Mouse (Mus musculus) cerebellum, adult 2 months (tissue): ENCODE measurements at regions not wholly inside any gene's neighbourhood (a gene's known extent, or its start where the extent isn't known, plus 50 kb on each side); places are given as distances from the start of the nearest gene placed in this dataset.

Experiments used
- DNase-seq, 2 experiments: peaks; one replicate each; pipeline ENCODE4 v3.0.0; 2021
- H3K27ac ChIP-seq: fragments of 200-500 bp; 2 replicates; pipeline ENCODE4 v1.5.1; 2012; ENCODE audit warnings: low read length, control low read depth, inconsistent platforms; ENCODE audit not compliant: insufficient read depth
- H3K27me3 ChIP-seq: fragments of 200-500 bp; 2 replicates; pipeline ENCODE4 v1.6.1; 2012; ENCODE audit warnings: inconsistent platforms, mild to moderate bottlenecking, low read length, moderate library complexity; ENCODE audit not compliant: control insufficient read depth, insufficient read depth
- H3K4me1 ChIP-seq: fragments of 200-500 bp; 2 replicates; pipeline ENCODE4 v1.6.1; 2011; ENCODE audit warnings: low read length; ENCODE audit not compliant: control insufficient read depth, insufficient read depth
- H3K4me3 ChIP-seq: fragments of 200-500 bp; replicated peaks from 2 replicates; pipeline ENCODE3; 2011; ENCODE audit warnings: mild to moderate bottlenecking, low read depth, low read length, control low read depth; ENCODE audit not compliant: insufficient read depth
- CTCF ChIP-seq: fragments of 200-500 bp; IDR thresholded peaks from 2 replicates; pipeline ENCODE4 v1.5.1; 2011; ENCODE audit warnings: low read depth, mild to moderate bottlenecking, control low read depth, low read length, moderate library complexity, borderline replicate concordance; ENCODE audit not compliant: insufficient read depth
- POLR2A ChIP-seq: fragments of 200-500 bp; IDR thresholded peaks from 2 replicates; pipeline ENCODE4 v1.6.1; 2011; ENCODE audit warnings: low read length, control low read depth, borderline replicate concordance; ENCODE audit not compliant: insufficient read depth
- WGBS: fragments of 180-500 bp; shearing (Covaris S2); methylation state at CpG from one replicate; pipeline ENCODE4 v1.1.7; 2018; 5-methylcytosine and 5-hydroxymethylcytosine counted together

- TF ChIP-seq CTCF = no peak
- no peak for TF ChIP-seq POLR2A
- DNase-seq = no peak
- H3K27ac ChIP-seq = no peak overlapping the region
- 51% methylated on average over 3 of the region's 3 CpGs for WGBS
- no peaks in the 10 kb centered on the region; the same call in 1 of the 2 replicates for H3K27me3 ChIP-seq
- H3K4me3 ChIP-seq = no peak overlapping the region
- H3K4me1 ChIP-seq = no peaks in the 10 kb centered on the region
These were observed 1774.8 kb upstream of the Pcdh20 start for GRCm38 (mm10) chr14:90246042-90246441.

- TF ChIP-seq POLR2A = no peak
- TF ChIP-seq CTCF = no peak
- DNase-seq = no peak
- 76% methylated on average over 5 of the region's 5 CpGs for WGBS
- H3K4me3 ChIP-seq = no peak overlapping the region
- H3K4me1 ChIP-seq = no peaks in the 10 kb centered on the region
- H3K27ac ChIP-seq = no peak overlapping the region
- no peaks in the 10 kb centered on the region for H3K27me3 ChIP-seq
These were observed 1761.5 kb upstream of the Pcdh20 start for GRCm38 (mm10) chr14:90232661-90233060.

- H3K4me3 ChIP-seq = no peak overlapping the region
- no peak overlapping the region for H3K27ac ChIP-seq
- no peaks in the 10 kb centered on the region for H3K4me1 ChIP-seq
- no peaks in the 10 kb centered on the region for H3K27me3 ChIP-seq
- no peak for DNase-seq
- TF ChIP-seq POLR2A (no peak), CTCF (no peak)
These were observed 1729.1 kb upstream of the Pcdh20 start for GRCm38 (mm10) chr14:90200294-90200693.

GRCm38 (mm10) chr14:90197791-90198190, 1726.6 kb upstream of the Pcdh20 start:
- no peak overlapping the region for H3K4me3 ChIP-seq
- no peak overlapping the region for H3K27ac ChIP-seq
- no peak for TF ChIP-seq POLR2A
- no peak for TF ChIP-seq CTCF
- no peaks in the 10 kb centered on the region for H3K27me3 ChIP-seq
- 93% methylated on average over 8 of the region's 8 CpGs for WGBS
- no peak for DNase-seq
- H3K4me1 ChIP-seq = no peaks in the 10 kb centered on the region

- no peak for DNase-seq
- Histone ChIP-seq H3K27me3 (no peaks in the 10 kb centered on the region), H3K4me1 (no peaks in the 10 kb centered on the region), H3K4me3 (no peak overlapping the region), H3K27ac (no peak overlapping the region)
- TF ChIP-seq CTCF (no peak), POLR2A (no peak)
- WGBS = 84% methylated on average over 3 of the region's 3 CpGs
These were observed 1701.5 kb upstream of the Pcdh20 start for GRCm38 (mm10) chr14:90172729-90173128.
